Mouse (Mus musculus) testis, postnatal 14 days (tissue): ENCODE results near the gene Hcn4.

Experiments
- DNase-seq: peaks from one replicate; pipeline ENCODE4 v3.0.0; 2021; ENCODE audit warnings: low spot score

Gene Hcn4

GRCm38 (mm10) chr9:58823139-58823917 lies at the start of gene Hcn4:
TSS of gene Hcn4 (plus strand) at chr9:58823412.
- no peak for DNase-seq

- no peak for DNase-seq
Observed at GRCm38 (mm10) chr9:58774761-58775160, 48.5 kb upstream of the Hcn4 start.

GRCm38 (mm10) chr9:58775363-58775762 lies 47.8 kb upstream of the Hcn4 start:
- DNase-seq: no peak

GRCm38 (mm10) chr9:58789476-58789875 lies 33.7 kb upstream of the Hcn4 start:
- DNase-seq: no peak

- DNase-seq: no peak
Observed at GRCm38 (mm10) chr9:58798155-58798554, 25.1 kb upstream of the Hcn4 start.

GRCm38 (mm10) chr9:58801441-58801840 lies 21.8 kb upstream of the Hcn4 start:
- DNase-seq: no peak

GRCm38 (mm10) chr9:58802294-58802693 lies 20.9 kb upstream of the Hcn4 start:
- DNase-seq: no peak

GRCm38 (mm10) chr9:58802802-58803201 lies 20.4 kb upstream of the Hcn4 start:
- no peak for DNase-seq

- DNase-seq: peak; percentile 47
Observed at GRCm38 (mm10) chr9:58805601-58806318, 17.5 kb upstream of the Hcn4 start.

GRCm38 (mm10) chr9:58811171-58811570 lies 12.0 kb upstream of the Hcn4 start:
- DNase-seq: no peak

- no peak for DNase-seq
Observed at GRCm38 (mm10) chr9:58815552-58816260, 7.5 kb upstream of the Hcn4 start.

- DNase-seq: no peak
Observed at GRCm38 (mm10) chr9:58816458-58816857, 6.8 kb upstream of the Hcn4 start.

GRCm38 (mm10) chr9:58817676-58818075 lies 5.5 kb upstream of the Hcn4 start:
- no peak for DNase-seq

- peak; percentile 30 for DNase-seq
Observed at GRCm38 (mm10) chr9:58822431-58823091, 651 bp upstream of the Hcn4 start.

- DNase-seq: no peak
Observed at GRCm38 (mm10) chr9:58823918-58824215, 655 bp downstream of the Hcn4 start.

GRCm38 (mm10) chr9:58829627-58830026 lies 6.4 kb downstream of the Hcn4 start:
- DNase-seq: no peak

- DNase-seq: no peak
Observed at GRCm38 (mm10) chr9:58832939-58833338, 9.7 kb downstream of the Hcn4 start.

GRCm38 (mm10) chr9:58837174-58837573 lies 14.0 kb downstream of the Hcn4 start:
- no peak for DNase-seq

GRCm38 (mm10) chr9:58838504-58838903 lies 15.3 kb downstream of the Hcn4 start:
- DNase-seq: no peak

- peak; percentile 36 for DNase-seq
Observed at GRCm38 (mm10) chr9:58841655-58842054, 18.4 kb downstream of the Hcn4 start.

GRCm38 (mm10) chr9:58844597-58844996 lies 21.4 kb downstream of the Hcn4 start:
- DNase-seq: no peak

- DNase-seq: no peak
Observed at GRCm38 (mm10) chr9:58847008-58847407, 23.8 kb downstream of the Hcn4 start.
